Mouse (Mus musculus) liver, embryonic 13.5 days (tissue): ENCODE measurements around the gene Mbtps1. TPM values are rescaled to one million over a fixed set of nuclear protein-coding genes. Genes with fewer than 3 reads are reported as not detected.
A peak's percentile ranks its signal among the peaks of the same experiment; 100 is the strongest.

Experiments used
- ATAC-seq: fragments of 200-750 bp; cut with Nextera tagmentation; 2 replicates; pipeline ENCODE4 v1.8.0; 2017; ENCODE audit warnings: low read depth, mild to moderate bottlenecking, moderate number of reproducible peaks, moderate library complexity
- DNase-seq: peaks from one replicate; pipeline ENCODE4 v3.0.0; 2022
- H3K27ac ChIP-seq: fragments of 300-500 bp; sonication (generic); 2 replicates; pipeline ENCODE4 v1.5.1; 2015; ENCODE audit warnings: moderate library complexity, mild to moderate bottlenecking, inconsistent platforms
- H3K27me3 ChIP-seq: fragments of 300-500 bp; sonication (generic); 2 replicates; pipeline ENCODE4 v1.6.1; 2015; ENCODE audit warnings: mild to moderate bottlenecking, inconsistent platforms
- H3K36me3 ChIP-seq: fragments of 300-500 bp; sonication (generic); 2 replicates; pipeline ENCODE4 v1.6.1; 2015; ENCODE audit warnings: mild to moderate bottlenecking, inconsistent platforms
- H3K4me1 ChIP-seq: fragments of 300-500 bp; sonication (generic); replicated peaks from 2 replicates; pipeline ENCODE4 v1.6.1; 2015; ENCODE audit warnings: inconsistent platforms
- H3K4me2 ChIP-seq: fragments of 300-500 bp; sonication (generic); 2 replicates; pipeline ENCODE4 v1.6.1; 2015; ENCODE audit warnings: inconsistent platforms, mild to moderate bottlenecking, moderate library complexity
- H3K4me3 ChIP-seq: fragments of 300-500 bp; sonication (generic); replicated peaks from 2 replicates; pipeline ENCODE4 v1.5.1; 2015; ENCODE audit warnings: mild to moderate bottlenecking, inconsistent platforms
- H3K9ac ChIP-seq: fragments of 300-500 bp; sonication (generic); 2 replicates; pipeline ENCODE4 v1.6.1; 2015; ENCODE audit warnings: mild to moderate bottlenecking, inconsistent platforms
- H3K9me3 ChIP-seq: fragments of 300-500 bp; sonication (generic); replicated peaks from 2 replicates; pipeline ENCODE4 v1.6.1; 2016; ENCODE audit warnings: inconsistent platforms
- WGBS: fragments of 180-500 bp; shearing (Covaris S2); methylation state at CpG from one replicate; pipeline ENCODE4 v1.1.7; 2015; ENCODE audit not compliant: insufficient replicate concordance; 5-methylcytosine and 5-hydroxymethylcytosine counted together
- polyA plus RNA-seq: library from polyadenylated mRNA; unstranded; fragments of >200 nt; fragmentation: Nextera tagmentation; extraction: Ambion mirVana; gene quantifications from 2 replicates; pipeline ENCODE4 v1.2.1, GENCODE M21; 2015

Gene Mbtps1
- polyA plus RNA-seq, 1 experiment from 2014 or later = 27.7 TPM

- peaks cover 58% of the 10 kb centered on the region for H3K4me1 ChIP-seq
- peaks cover 21% of the 10 kb centered on the region for H3K36me3 ChIP-seq
- peak overlapping the region; percentile 84 for H3K27ac ChIP-seq
- WGBS = under 1% methylated on average over 55 of the region's 55 CpGs
- ATAC-seq (peak; percentile 90), DNase-seq (no peak)
- H3K9me3 ChIP-seq = no peaks in the 10 kb centered on the region
- H3K9ac ChIP-seq = peak overlapping the region; percentile 87
- H3K27me3 ChIP-seq = no peaks in the 10 kb centered on the region
- peak overlapping the region; percentile 92 for H3K4me2 ChIP-seq
- peak overlapping the region; percentile 82 for H3K4me3 ChIP-seq
These were observed 523 bp downstream of the Mbtps1 start for GRCm38 (mm10) chr8:119557821-119558602.

- no peak for DNase-seq
- Histone ChIP-seq H3K27ac (peak overlapping the region; percentile 84; the same call in 1 of the 2 replicates), H3K4me3 (peak overlapping the region; percentile 82), H3K4me2 (peak overlapping the region; percentile 92), H3K36me3 (peaks cover 13% of the 10 kb centered on the region), H3K9me3 (no peaks in the 10 kb centered on the region), H3K4me1 (peaks cover 67% of the 10 kb centered on the region), H3K27me3 (no peaks in the 10 kb centered on the region), H3K9ac (peak overlapping the region; percentile 87)
- 57% methylated on average over 9 of the region's 9 CpGs for WGBS
- ATAC-seq = no peak
These were observed 1.4 kb downstream of the Mbtps1 start for GRCm38 (mm10) chr8:119557132-119557531.

GRCm38 (mm10) chr8:119555861-119556260, 2.7 kb downstream of the Mbtps1 start:
- Histone ChIP-seq H3K9me3 (no peaks in the 10 kb centered on the region), H3K4me3 (no peak overlapping the region), H3K36me3 (0 out of 2 replicates have a peak, but pooled peaks cover 7% of the 10 kb centered on the region), H3K9ac (peak overlapping the region; percentile 87; the same call in 1 of the 2 replicates), H3K4me2 (no peak overlapping the region), H3K4me1 (peaks cover 78% of the 10 kb centered on the region), H3K27me3 (no peaks in the 10 kb centered on the region), H3K27ac (no peak overlapping the region)
- ATAC-seq (no peak), DNase-seq (no peak)
- WGBS = 85% methylated on average over 6 of the region's 6 CpGs

GRCm38 (mm10) chr8:119552967-119553366, 5.6 kb downstream of the Mbtps1 start:
- Histone ChIP-seq H3K9me3 (no peaks in the 10 kb centered on the region), H3K36me3 (peaks cover 11% of the 10 kb centered on the region), H3K27ac (0 out of 2 replicates have a peak overlapping the region, but pooled peaks have one; percentile 13), H3K27me3 (no peaks in the 10 kb centered on the region), H3K4me1 (peaks cover 71% of the 10 kb centered on the region), H3K4me3 (no peak overlapping the region), H3K4me2 (peak overlapping the region; percentile 21; the same call in 1 of the 2 replicates), H3K9ac (peak overlapping the region; percentile 15; the same call in 1 of the 2 replicates)
- ATAC-seq (peak; percentile 64), DNase-seq (no peak)
- WGBS = 41% methylated on average over 2 of the region's 2 CpGs

GRCm38 (mm10) chr8:119548560-119549113, 9.9 kb downstream of the Mbtps1 start:
- Histone ChIP-seq H3K27me3 (no peaks in the 10 kb centered on the region), H3K4me2 (no peak overlapping the region), H3K36me3 (peaks cover 44% of the 10 kb centered on the region), H3K4me1 (peaks cover 28% of the 10 kb centered on the region), H3K4me3 (no peak overlapping the region), H3K27ac (no peak overlapping the region), H3K9ac (no peak overlapping the region), H3K9me3 (no peaks in the 10 kb centered on the region)
- no peak for ATAC-seq
- no peak for DNase-seq
- 73% methylated on average over 7 of the region's 7 CpGs for WGBS

GRCm38 (mm10) chr8:119547019-119547691, 11.4 kb downstream of the Mbtps1 start:
- peaks cover 14% of the 10 kb centered on the region for H3K4me1 ChIP-seq
- peaks cover 58% of the 10 kb centered on the region for H3K36me3 ChIP-seq
- no peaks in the 10 kb centered on the region for H3K9me3 ChIP-seq
- no peak overlapping the region for H3K4me3 ChIP-seq
- 83% methylated on average over 18 of the region's 18 CpGs for WGBS
- H3K27me3 ChIP-seq = no peaks in the 10 kb centered on the region
- ATAC-seq = no peak
- no peak overlapping the region for H3K4me2 ChIP-seq
- H3K9ac ChIP-seq = no peak overlapping the region
- H3K27ac ChIP-seq = no peak overlapping the region
- DNase-seq = no peak

GRCm38 (mm10) chr8:119545791-119546190, 12.7 kb downstream of the Mbtps1 start:
- no peak overlapping the region for H3K27ac ChIP-seq
- no peak for DNase-seq
- peaks cover 72% of the 10 kb centered on the region for H3K36me3 ChIP-seq
- H3K4me1 ChIP-seq = peaks cover 2% of the 10 kb centered on the region; the same call in 1 of the 2 replicates
- no peak overlapping the region for H3K4me3 ChIP-seq
- H3K9me3 ChIP-seq = no peaks in the 10 kb centered on the region
- no peak for ATAC-seq
- 83% methylated on average over 6 of the region's 6 CpGs for WGBS
- H3K9ac ChIP-seq = no peak overlapping the region
- no peak overlapping the region for H3K4me2 ChIP-seq
- H3K27me3 ChIP-seq = no peaks in the 10 kb centered on the region

- H3K36me3 ChIP-seq = peaks cover 73% of the 10 kb centered on the region
- H3K27ac ChIP-seq = no peak overlapping the region
- H3K4me1 ChIP-seq = no peaks in the 10 kb centered on the region
- H3K4me3 ChIP-seq = no peak overlapping the region
- no peaks in the 10 kb centered on the region for H3K9me3 ChIP-seq
- no peak overlapping the region for H3K9ac ChIP-seq
- DNase-seq (no peak), ATAC-seq (no peak)
- no peak overlapping the region for H3K4me2 ChIP-seq
- no peaks in the 10 kb centered on the region for H3K27me3 ChIP-seq
- 74% methylated on average over 6 of the region's 6 CpGs for WGBS
These were observed 13.4 kb downstream of the Mbtps1 start for GRCm38 (mm10) chr8:119545180-119545579.

GRCm38 (mm10) chr8:119544606-119545005, 13.9 kb downstream of the Mbtps1 start:
- DNase-seq (no peak), ATAC-seq (no peak)
- WGBS = 74% methylated on average over 3 of the region's 3 CpGs
- no peaks in the 10 kb centered on the region for H3K9me3 ChIP-seq
- H3K36me3 ChIP-seq = peaks cover 79% of the 10 kb centered on the region
- H3K4me1 ChIP-seq = no peaks in the 10 kb centered on the region
- H3K4me3 ChIP-seq = no peak overlapping the region
- no peaks in the 10 kb centered on the region for H3K27me3 ChIP-seq
- H3K27ac ChIP-seq = no peak overlapping the region
- H3K9ac ChIP-seq = no peak overlapping the region
- H3K4me2 ChIP-seq = no peak overlapping the region

- H3K4me1 ChIP-seq = no peaks in the 10 kb centered on the region
- ATAC-seq (no peak), DNase-seq (no peak)
- H3K4me3 ChIP-seq = no peak overlapping the region
- H3K9ac ChIP-seq = no peak overlapping the region
- 83% methylated on average over 9 of the region's 9 CpGs for WGBS
- no peaks in the 10 kb centered on the region for H3K27me3 ChIP-seq
- H3K36me3 ChIP-seq = peaks cover 98% of the 10 kb centered on the region
- no peaks in the 10 kb centered on the region for H3K9me3 ChIP-seq
- no peak overlapping the region for H3K4me2 ChIP-seq
- no peak overlapping the region for H3K27ac ChIP-seq
These were observed 26.6 kb downstream of the Mbtps1 start for GRCm38 (mm10) chr8:119531973-119532372.

GRCm38 (mm10) chr8:119531397-119531796, 27.1 kb downstream of the Mbtps1 start:
- ATAC-seq = no peak
- no peaks in the 10 kb centered on the region for H3K9me3 ChIP-seq
- no peak for DNase-seq
- H3K36me3 ChIP-seq = peaks cover 97% of the 10 kb centered on the region
- WGBS = 81% methylated on average over 3 of the region's 3 CpGs
- H3K9ac ChIP-seq = no peak overlapping the region
- no peak overlapping the region for H3K4me2 ChIP-seq
- no peaks in the 10 kb centered on the region for H3K4me1 ChIP-seq
- H3K4me3 ChIP-seq = no peak overlapping the region
- H3K27me3 ChIP-seq = no peaks in the 10 kb centered on the region
- H3K27ac ChIP-seq = no peak overlapping the region
